Mouse (Mus musculus): ENCODE data around the gene Kcnma1.

Kcnma1 gene

DNA sequence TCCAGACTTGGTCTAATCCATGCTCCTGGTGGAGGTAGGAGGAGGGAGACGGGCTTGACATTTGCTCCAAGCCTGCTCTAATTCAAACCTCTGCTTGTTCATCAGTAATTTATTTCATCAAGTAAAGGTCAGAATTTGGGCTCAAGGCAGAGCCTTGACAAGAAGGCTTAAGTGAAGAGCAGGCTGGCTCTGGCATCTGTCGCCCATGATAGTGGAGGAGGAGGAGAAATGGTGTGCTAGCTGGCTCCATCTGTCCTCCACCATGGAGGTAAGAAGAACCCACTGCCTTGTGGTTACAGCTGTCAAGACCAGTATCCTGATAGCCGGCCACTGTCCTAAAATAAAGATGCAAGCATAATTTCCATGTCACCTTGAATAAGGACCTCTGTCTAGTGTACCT, 595.3 kb downstream of the Kcnma1 start:
- no peak for DNase-seq

DNA sequence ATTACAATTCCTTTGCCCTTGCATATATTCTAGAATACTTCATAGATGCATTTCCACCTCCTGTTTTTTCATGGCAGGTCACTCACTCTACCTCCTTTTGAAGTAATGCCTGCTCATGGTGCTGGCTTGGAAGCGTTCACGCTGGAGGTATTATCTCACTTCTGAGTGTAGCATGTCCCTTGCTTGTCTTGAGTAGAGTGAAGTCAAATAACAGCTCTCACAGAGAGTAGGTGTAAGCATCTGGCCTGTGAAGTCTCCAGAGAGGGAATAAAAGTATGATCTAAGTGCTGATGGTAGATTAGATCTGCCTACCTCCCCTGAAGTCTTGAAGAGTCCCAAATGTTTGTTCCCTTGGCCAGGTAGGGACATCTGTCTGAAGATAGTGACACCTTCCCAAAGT, 607.2 kb downstream of the Kcnma1 start:
- peak; percentile 7 for DNase-seq

DNA sequence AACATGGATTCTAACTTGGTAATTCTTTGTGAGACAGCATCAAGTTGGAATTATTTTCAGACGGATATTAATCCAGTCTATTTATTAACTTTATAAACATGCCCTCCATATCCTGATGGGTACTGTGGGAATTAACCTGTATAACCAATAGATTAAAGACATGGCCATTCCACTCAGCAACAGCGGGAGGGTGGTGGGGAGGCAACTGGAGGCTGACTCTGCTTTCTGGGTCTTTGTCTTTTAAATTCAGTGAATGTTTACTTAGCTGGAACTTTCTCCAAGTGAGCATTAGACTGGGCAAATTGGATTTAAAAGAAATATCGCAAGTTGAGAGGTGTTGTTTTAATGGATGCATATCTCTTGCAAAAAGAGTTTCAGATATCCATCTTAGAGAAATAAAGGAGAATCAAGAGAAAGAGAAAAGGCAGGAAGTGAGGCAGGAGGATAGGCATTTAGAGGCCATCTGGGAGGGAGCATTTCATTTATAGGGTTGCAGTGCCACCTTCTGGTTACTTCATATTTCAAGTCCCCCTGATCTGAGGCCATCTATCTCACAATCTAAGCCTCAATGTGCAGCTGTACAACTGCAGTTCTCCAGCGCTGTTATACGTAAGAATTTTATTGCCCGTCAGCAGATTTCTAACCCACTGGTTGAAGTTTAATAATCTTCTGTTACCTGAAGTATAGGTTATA, 613.4 kb downstream of the Kcnma1 start:
- DNase-seq: peak; percentile 86

DNA sequence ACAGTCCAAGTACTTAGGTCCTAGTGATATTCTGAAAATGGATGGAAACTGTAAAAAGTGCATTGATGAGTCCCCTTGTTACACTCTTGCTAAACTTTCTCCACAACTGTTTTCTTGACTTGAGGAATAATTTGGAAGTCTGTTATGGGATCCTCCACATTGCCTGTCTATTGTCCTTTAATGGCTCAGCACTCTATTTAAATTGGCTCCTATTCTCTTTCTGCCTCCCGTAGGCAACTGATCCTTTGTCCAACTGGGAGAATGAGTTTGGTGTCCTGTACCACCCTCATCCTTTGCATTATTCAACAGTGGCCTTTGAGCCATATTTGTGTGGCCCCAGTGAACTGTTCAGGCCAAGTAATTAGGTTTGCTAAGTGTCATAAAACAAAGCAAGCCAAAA, 616.6 kb downstream of the Kcnma1 start:
- DNase-seq: peak; percentile 17

DNA sequence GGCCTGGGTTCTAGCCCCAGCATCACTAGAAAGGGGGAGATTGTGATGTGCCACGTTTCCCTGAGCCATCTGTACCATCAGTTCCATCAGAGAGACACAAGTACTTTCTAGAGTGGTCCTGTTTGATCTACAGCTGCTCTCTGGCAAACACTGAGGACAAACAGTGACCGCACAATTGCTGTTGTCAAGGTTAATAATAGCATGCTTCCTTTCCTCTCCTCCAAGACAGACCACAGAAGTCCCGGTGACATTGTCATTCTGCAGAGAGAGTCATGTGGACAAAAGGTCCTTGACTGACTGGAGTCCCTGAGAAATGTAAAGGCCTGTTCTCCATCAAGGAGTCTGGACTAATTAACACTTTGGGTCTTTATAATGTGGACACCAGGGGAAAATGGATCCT, 622.7 kb downstream of the Kcnma1 start:
- peak; percentile 54 for DNase-seq

DNA sequence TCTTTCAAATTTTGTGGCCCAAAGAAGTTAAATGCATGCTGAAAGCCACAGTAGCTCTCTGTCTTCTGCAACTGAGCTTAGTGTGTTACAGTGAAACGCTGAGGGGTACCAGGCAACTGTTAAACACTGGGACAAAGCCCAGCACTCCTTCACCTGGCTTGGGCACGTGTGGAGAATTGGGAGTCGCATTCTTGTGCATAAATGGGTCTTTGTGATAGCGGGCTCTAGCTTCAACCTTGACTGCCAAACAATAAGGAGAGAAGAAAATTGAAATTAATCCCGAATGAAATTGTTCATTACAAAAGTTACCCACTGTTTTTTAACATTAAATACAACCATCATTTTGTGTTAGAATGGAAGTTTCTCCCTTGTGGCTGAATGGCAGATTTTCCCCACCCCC, 623.5 kb downstream of the Kcnma1 start:
- DNase-seq: peak; percentile 35

DNA sequence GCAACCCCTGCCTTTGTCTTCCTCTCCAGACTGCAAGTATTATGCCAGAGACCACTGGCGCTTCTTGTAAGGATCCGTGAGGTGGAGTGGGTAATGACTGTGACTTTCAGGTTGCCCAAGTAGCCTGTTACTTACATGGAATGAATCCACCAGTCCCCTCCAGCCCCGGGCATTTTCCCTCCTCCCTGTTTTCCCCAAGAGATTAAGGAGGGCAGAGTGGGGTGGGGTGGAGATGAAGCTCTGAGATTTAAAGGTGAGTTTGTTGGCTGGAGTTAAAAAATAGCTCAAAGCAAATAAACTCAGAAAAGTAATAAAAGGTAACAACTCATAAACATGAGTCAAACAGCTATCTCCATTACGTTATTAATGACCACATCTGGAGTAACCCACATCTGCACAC, 624.1 kb downstream of the Kcnma1 start:
- DNase-seq: peak; percentile 75

DNA sequence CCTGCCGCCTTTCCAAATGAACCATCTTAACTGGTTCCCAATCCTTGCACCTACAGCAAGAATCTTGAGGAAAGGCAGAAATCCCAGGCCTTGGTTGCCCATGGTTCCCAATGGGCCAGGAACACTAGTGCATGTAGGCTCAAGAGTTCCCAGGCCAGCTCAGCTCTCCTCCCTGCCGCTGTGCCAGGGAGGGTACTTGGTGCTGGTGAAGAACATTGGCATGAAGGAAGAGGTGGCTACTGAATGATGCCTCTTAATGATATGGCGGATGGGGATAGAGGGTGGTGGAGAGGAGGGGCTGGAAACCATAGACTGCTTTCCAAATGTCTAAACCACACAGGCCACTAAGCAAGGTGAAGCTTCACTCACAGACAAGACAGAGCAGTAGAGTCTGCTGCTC, 627.5 kb downstream of the Kcnma1 start:
- DNase-seq: peak; percentile 74

DNA sequence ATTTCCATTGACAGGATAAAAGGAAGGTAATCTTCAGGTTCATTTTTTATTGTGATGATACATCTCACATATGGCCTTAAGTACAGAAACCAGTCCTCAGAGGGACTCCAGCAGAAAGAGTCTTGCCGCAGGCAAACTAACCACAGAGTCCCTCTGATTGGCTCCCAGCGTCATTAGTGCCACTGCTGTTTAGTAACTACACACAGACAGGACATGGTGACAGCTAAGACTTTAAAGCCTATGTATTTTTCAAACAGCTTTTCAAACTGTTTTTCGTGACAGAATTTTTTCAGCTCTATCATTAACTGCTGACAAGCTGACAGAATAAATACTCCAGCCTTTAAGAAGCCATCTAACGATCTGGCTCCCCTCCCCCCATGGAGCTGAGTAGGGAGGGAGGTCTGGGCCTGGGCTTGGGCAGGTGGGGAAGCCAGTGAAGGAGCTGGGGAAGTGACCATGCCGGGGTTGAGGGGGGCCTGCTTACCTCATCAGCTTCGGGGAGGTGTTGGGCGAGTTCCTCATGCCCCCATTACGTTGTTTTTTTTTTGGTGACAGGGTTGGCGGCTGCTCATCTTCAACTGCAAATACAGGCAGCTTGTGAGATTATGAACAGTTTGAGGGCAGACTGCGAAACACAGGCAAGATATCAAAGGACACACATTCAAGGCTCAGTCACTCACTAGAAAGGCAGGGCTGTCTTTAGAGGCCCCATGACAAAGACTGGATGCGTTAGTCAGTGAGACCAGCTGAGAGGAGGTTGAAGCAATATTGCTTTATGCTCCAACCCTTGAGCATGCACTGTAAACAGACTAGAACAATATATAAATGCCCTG, 628.3 kb downstream of the Kcnma1 start:
- DNase-seq: peak; percentile 53

DNA sequence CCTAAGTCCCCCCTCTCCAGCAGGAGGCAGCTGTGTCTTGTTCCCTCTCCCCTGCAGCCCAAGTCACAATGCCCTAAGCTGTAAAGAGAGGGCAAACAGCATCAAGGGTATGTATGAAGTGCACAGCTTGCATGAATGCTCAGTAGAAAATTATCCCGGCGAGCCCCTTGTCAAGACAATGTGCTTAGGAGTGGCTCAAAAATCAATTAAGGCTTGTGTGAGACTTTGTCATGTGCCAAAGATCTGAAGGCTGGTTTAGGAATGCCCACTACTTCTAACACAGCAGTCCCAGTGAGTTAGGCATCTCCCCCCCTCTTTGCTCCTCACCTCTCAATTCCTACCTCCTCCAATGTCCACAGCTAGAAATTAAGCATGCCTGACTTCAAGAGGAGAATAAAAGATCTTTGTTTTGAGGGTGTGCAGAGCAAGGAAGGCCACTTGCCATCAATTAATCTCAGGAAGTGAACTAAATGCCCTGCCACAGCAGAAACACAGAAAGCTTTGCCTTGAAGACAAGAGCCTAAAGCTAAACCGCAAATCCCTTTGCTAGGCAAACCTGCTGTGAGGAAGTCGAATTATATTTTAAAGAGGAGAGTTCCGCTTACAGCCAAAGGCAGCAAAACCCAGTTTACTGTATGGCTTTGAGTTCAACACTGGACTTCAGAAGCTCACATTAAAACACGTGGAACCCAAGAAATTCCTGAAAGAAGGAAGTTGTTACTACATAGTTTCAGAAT, 635.8 kb downstream of the Kcnma1 start:
- DNase-seq: no peak

DNA sequence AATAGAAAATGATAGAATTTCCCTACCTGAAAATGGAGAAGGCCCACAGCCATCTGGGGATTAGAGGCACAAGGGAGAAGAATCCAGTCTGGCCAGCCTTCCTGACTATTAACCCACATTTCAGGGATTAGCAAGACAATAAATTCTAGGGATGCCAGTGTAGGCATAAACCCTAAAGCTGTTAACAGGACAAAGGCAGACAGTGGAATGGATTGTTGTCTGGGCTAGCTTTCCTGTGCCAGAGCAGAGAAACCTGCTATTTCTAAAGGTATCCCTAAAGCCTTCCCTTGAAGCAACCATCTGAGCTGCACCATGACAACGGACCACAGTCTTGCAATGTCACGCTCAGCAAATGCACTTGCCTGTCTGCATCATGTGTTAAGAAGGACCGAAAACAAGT, 642.3 kb downstream of the Kcnma1 start:
- DNase-seq: no peak

DNA sequence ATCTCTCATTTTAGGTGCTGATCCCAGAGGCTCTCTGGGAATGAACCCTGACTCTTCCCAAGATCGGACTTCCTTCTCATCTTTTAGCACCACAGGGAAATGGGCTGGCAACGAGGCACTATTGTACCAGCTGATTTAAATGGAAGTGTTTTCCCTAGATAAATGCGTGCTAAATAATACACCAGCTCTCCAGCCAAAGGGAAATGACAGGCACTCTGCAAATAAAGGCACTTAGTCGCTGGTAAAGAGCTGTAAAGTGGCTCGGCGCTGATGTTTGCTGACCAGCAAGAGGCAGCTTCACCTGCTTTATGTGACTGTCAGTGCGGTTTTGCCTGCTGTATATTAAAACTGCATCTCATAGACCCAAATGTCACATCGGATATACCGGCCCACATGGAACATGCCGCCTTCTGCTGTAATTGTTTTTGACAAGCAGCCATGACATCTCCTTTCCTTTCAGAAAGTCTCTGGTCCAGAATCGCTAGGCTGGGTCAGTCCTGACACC, 653.7 kb downstream of the Kcnma1 start:
- DNase-seq: no peak

DNA sequence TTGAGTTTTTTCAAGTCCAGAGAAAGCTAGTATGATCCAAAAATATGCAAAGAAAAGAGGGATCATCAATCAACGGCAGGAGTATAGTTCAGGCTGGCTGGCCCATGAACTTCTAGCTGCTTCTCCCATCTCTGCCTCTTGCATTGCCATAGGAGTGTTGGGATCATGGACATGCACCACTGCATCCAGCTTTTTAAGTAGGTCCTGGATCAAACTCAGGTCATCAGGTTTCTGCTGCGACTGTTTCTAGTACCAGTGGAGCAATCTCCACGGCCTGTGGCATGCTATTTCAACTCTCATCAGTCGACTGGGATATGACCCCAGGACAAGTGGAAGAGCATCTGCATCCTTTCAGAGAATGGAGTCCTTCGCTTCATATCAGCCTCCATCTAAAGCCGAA, 655.5 kb downstream of the Kcnma1 start:
- no peak for DNase-seq

DNA sequence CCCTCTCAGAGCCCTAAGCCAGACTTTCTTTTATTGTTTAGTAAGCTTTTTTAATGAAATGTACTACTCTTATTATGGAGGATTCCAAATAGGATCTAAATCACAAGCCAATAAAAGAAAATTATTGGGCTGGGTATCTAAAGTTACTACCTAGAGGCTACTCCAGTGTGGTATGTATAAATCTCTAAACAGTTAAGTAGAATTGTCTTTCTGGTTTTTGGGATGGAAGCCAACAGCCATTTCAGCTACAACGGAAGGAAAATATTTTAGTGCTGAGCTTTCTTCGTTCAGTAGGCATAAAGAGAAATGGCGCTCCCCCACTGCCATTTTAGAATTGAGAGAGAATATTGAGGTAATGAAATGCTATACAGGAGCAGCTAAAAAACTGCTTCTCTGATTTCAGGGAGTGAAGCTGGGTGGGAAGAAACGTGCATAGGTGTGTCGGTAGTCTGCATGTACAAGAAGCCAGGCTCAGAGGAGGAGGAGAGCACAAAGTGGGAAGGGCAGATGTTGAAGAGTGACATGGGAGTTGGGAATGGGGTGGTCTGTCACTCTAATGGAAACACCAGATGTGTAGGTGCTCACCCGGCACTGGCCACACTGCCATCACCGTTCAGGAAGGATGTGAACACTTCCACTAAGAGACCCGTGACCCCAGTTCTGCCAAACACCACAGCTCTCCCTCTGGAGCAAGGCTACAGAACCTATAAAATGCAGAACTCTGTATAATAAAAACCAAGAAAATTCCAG, 656.6 kb downstream of the Kcnma1 start:
- no peak for DNase-seq

DNA sequence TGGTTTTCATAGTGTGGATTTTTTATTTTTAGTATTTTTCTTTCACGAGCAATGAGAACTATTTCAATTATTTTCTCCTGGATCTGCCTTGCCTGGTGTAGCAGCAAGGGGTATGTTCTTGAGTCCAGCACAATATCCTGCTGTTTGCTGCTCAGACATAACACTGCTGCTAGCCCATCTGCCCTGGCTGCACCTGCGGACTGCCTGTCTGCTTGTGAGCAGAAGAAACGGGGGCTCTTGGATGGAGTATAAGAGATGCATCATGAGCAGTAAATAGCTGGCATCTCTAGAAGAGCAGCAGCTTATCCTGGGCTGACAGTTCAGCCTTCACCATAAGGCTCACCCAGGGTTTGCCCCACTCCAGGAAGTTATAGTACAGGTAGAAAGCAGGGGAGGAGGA, 687.5 kb downstream of the Kcnma1 start:
- no peak for DNase-seq

DNA sequence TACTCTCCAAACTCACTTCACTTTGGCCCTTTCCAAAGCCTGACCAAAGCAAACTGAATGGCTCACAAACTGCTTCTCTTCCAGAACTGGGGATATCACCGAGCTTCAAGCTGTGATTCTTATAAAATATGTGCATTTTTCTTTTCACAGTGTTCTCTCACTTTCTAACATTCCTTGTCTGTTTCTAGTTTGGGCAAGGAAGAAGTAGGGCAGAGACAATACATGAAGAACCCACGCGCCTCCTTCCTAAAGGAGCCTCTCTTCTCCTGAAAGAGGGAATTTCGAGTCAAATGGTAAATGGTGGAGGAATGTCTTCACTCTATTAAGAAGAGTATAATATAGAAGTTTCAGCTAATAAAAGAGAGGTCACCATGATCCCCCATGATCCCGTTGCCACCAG, 709.0 kb downstream of the Kcnma1 start:
- peak; percentile 48 for DNase-seq

DNA sequence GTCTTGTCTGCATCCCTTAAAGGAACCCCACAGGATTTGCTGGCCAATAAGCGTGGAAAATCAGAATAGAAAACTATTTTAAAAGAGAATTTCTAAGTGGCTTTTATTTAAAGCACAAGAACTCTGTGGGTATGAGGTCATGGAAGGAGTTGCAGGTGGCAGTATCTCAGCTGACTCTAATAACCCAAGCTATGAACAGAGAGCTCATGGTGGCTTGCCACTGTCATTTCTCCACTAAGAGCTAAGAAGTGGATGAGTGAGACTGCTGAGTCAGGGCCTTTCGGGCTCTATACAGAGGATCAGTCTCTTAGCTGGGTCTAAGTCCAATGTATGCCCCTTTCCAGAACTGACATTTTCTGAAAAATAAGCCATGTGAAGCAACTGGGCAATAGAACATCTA, 713.8 kb downstream of the Kcnma1 start:
- DNase-seq: peak; percentile 41

DNA sequence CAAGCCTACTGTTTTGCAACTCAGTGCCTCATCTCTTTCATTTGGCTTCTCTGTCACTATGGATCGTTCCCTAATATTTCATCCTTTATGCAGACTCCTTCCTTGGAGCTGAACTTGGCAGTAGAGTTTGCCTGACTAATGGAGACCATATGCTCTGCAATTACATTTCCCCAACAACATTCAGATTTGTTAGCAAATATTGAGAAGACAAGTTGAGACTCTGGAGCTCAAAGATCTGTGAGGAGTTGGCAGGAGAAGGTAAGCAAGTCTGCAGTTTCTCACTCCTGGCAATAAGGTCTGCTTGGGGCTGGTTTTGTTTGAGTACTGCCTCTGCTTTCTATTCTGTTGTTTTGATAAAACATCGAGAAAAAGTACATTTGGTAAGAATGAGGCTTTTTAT, 723.7 kb downstream of the Kcnma1 start:
- peak; percentile 77 for DNase-seq

DNA sequence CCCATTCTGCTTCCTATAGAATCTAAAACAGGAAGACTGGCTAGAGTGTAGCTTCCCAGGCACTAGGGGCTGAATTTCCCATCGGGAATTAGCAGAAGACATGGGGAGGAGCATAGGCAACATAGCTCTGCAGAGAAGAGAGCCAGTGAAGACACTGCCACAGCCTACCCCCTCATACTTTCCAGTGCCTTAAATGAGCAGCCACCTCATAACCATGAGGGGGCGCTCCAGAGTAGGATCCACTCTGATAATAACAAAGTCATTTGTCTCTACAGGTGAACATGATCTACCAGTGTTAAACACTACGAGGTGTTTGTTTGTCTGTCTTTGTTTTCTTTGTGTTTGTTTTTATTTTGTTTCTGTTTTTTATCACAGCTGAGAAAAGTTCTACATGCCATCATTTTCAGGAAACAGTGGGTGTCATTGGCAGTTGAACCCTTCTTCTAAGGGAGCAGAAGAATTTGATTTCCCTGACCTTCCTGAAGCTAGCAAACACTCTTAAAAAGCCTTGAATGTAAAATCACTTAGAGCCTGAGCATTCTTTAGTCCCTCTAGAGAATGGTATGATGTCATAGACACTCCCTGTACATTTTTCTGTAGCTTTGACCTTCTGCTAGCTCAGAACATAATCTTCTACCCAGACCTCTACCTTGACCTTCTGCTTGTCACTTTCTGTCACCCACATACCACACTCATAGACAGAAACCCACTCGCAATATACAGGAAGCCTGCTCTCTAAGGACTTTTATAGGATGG, 747.6 kb downstream of the Kcnma1 start:
- no peak for DNase-seq

DNA sequence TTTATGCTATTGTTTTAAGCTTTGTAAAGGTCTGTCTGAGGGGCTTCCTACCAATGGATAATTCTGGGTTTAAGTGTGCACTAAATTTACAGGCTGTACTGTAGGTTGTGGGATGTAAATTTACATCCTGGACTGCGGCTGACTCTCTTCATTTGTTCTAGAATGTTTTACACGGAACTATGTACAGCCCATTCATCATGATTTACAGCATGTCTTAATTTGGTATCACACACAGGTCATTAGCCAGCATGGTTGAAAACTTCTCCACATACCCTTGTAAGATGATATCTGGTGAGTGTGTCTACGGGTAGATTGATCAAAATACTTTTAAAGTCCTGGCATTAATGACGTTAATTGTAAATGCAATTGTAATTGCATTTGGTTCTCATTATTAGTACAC, 761.1 kb downstream of the Kcnma1 start:
- no peak for DNase-seq

DNA sequence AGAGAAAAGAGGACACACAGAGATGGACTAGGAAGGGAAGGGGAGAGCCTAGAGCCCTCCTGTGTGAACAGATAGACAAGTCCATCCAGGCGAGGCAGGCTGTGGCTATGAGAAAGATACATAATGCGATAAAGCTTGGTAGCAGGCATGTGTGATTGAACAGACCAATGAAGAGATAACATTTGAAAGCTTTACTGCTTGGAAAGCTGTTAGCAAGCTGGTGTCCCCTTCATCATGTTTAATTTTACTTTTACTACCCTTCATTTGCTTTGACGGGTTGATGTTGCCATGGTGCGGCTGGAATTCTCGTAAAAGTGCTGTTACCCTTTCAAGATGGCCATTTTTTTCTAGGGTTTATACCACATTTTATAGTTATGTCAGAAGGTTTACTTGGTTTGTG, 769.8 kb downstream of the Kcnma1 start:
- DNase-seq: no peak

DNA sequence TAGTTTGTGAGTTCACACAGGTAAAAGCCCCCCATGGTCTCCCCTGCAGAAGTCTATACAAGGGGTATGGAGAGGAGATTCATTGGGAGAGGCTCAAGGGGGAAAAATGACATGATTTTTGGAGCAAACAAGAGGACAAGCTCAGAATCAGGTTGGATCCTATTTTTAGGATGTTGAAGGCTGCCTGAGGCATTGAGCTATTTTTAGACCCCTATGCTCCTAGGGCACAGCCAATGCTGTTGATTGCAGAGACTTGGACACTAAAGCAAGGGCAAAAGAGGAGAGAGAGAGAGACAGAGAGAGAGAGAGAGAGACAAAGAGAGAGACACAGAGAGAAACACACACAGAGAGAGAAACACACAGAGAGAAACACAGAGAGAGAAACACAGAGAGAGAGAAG, 770.4 kb downstream of the Kcnma1 start:
- peak; percentile 93 for DNase-seq

Measured in heart, adult 11 months (tissue).